Mouse (Mus musculus): Measurements from ENCODE around the gene Ints6l.

Ints6l gene

DNA sequence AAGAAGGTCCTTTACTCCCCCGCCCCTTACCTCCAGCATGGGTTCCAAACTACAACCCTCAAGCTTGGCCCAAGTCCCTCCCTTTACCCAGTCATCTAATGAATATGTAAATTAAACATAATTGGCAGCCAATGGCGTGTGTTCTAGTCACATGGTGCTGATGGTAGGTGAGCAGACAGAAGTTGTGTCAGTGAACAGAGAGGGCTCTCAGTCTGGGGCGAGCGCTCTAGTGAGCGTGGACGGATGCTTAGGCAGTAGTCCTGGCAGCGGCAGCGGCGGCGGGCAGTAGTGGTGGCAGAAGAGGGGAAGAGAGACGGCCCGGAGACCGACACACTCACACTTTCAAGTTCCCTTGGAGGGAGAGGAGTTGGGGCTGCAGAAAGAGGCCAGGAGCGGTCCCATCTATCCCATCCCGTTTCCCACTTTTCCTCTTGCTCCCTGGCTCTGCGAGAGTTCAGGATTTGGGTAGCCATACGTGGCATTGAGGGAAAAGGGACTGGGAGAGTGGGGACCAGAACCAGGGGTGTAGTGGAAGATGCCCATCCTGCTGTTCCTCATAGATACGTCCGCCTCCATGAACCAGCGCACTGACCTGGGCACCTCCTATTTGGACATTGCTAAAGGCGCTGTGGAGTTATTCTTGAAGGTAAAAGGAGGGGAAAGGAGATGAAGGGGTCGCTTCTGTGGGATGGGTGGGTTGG is at the start of gene Ints6l:
TSS of gene Ints6l (plus strand) at position 187 of the 701 bp plus-strand sequence.
- DNase-seq (ENCODE audit: low read depth, low spot score): peak; percentile 28

DNA sequence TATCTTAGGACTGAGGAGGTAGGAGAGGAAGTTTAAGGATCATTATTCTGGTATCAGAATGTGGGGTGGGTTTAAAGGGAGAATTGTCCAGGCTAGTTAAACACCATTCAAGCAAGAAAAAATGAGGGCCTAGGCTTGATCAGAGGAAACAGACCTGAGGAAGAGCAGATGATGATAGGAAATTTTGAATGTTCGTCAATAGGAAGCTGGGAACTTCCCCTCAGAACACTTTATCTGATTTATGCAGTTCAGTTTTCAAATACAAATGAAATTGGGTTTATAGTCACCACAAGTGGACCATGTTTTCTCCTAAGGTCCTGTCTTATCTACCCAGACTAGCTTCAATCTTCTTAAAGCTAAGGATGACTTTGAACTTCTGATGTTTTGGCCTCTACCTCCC is 49.2 kb upstream of the Ints6l start:
- no peak for DNase-seq (ENCODE audit: low read depth, low spot score)

DNA sequence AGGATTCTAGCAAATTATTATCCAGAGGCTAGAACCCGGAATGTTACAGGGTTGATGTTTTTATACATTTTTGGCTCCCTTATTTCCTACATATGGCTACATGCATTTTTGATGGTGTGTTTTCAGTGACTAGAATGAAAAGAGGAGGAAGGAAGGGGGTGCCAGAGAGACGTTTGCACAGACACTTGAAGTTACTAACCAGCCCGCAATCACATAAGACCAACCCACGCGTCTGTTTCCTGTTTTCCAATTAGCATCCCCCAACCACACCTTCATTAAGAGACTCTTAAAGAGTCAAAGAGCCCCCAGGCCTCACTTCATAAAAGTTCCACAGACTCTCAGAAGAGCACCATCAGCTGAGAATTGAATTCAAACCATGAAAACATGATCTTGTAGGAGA is 48.5 kb upstream of the Ints6l start:
- no peak for DNase-seq (ENCODE audit: low read depth, low spot score)

GRCm38 (mm10) chrX:56416277-56416676 is 38.4 kb upstream of the Ints6l start:
- no peak for DNase-seq (ENCODE audit: low read depth, low spot score)

GRCm38 (mm10) chrX:56417541-56417940 is 37.1 kb upstream of the Ints6l start:
- DNase-seq (ENCODE audit: low read depth, low spot score): no peak

DNA sequence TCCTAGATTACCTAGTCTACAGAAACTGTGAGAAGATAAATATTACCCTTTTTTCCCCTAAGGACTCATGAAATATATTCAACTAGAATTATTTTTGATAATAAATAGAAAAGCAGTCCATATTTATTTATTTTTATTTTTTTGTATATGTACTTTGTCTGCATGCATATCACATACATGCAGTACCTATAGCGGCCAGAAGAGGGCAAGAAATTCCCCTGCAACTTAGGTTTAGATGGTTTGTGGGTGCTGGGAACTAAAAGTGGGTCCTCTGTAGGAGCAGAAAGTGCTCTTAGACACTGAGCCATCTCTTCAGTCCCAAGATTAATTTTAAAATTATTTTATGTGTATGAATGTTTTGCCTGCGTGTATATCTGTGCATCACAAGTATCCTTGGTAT is 24.1 kb upstream of the Ints6l start:
- DNase-seq (ENCODE audit: low read depth, low spot score): no peak

GRCm38 (mm10) chrX:56435758-56436283 is 18.8 kb upstream of the Ints6l start:
- DNase-seq (ENCODE audit: low read depth, low spot score): no peak

GRCm38 (mm10) chrX:56446487-56447428 is 7.9 kb upstream of the Ints6l start:
- no peak for DNase-seq (ENCODE audit: low read depth, low spot score)

GRCm38 (mm10) chrX:56447524-56448015 is 7.1 kb upstream of the Ints6l start, which contains the start of gene Gm2174:
Gene Gm2174, plus strand, starts transcription at chrX:56447965.
- DNase-seq (ENCODE audit: low read depth, low spot score): no peak

DNA sequence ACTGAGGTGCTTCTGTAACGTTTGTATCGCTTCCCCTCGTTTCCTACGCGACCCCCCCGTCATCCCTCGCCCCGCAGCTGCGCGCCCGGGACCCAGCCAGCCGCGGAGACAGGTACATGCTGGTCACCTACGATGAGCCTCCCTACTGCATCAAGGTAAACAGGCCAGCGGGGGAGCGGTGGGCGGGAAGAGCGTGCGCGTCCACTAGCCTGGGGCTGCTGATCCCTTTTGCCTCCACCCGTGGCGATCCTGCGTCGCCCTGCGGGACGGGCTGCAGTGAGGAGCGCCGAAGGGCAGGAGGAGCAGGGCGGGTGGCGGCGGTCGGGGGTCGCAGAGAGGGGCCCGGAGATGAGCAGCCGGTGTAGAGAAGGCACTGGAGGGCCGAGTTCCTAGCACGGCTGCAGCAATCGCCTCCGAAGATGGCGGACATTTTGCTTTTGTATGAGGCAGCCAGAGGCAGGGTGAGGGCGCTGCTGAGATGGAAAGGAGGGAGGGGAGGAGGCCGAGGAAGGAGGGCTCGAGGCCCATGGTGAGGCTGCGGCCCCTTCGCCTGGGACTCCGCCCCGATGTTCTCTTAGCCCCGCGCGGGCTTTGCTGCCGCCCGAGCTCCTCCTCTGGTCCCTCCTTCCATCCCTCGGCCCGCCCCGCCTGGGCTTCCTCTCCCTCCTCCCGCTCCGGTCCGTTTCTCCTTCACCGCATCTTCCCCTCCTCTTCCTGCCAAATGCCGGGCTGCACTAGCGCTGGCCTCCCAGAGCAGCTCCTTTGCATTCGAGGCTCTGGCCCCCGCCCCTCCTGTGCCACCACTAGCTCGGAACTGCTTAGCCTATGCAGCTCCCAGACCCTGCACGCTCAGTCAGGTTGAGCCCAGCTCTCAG is 952 bp downstream of the Ints6l start:
- DNase-seq (ENCODE audit: low read depth, low spot score): peak; percentile 56

DNA sequence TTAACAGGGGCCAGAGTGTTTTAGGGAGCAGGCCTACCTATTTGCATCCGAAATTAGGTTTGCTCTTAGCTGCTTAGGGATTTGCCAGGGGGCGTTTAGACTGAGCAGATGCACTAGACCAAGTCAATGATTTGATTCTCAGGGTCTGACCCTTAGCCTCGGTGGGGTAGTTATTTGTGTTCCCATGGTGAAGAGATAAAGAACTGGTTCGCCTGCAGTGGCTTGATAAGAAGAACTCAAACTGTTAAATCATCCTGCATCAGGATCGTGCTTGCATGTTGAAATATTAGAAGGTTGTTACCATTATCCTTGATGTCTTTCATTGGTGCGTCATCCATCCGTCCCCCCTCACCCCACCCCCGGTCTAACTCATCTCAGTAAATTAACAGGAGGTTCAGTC is 1.7 kb downstream of the Ints6l start:
- DNase-seq (ENCODE audit: low read depth, low spot score): no peak

DNA sequence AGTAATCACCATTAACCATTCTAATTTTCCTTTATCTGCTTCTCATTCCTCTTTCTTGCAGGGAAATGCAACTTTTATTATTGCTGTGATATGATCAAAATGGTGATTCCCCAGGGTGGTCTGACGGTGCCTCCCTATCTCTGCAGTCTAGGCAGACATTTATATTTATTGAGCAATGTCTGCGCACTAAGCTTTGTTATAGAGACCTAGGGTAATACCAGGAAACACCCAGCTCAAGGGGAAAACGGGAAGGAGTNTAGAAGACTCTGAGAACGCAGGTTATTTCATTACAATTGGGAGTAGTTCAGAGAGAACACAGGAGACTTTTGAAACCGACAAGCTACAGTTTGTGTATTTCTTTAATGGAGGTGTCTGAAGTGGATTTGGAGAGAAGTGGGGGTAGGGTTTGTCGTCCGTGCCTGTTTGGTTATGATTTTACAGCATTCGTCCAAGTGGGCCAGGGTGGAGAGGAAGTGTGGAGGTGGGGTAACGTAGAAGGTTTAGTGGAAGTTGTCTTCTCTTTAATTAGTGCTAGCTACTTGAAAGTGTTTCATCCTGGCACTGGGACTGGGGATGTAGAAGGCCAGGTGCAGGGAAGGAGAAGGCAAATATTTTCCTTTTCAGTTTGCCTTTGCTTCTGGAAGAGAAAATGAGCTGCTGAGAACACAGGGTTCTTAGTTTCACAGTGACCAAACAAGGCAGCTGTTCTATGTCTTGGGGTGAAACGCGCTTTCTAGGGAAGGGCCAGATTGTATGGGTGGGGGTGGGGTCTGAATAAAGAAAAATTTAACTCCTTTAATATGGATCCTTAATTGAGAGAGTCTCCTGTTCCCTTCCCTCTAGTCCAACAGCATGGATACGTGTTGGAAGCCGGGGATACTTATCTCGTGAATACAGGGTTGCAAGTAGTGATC is 7.6 kb downstream of the Ints6l start:
- DNase-seq (ENCODE audit: low read depth, low spot score): no peak

DNA sequence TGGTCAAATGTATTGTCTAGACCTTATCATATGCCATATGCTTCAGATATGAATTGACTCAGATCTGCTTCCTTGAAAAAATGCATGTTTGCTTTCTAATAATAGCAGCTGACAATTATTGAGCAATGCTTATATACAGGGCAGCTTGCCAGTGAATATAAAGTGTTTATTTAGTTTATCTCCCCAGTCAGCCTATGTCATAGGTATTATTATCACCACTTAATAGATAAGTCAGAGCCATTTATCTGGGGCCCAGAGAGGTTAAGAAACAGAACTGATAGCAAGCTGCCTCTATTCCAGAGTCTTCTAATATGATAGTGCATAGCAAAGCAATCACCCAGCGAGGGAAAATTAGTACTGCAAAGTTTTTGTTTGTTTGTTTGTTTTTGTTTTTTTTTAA is 10.2 kb downstream of the Ints6l start:
- DNase-seq (ENCODE audit: low read depth, low spot score): no peak

DNA sequence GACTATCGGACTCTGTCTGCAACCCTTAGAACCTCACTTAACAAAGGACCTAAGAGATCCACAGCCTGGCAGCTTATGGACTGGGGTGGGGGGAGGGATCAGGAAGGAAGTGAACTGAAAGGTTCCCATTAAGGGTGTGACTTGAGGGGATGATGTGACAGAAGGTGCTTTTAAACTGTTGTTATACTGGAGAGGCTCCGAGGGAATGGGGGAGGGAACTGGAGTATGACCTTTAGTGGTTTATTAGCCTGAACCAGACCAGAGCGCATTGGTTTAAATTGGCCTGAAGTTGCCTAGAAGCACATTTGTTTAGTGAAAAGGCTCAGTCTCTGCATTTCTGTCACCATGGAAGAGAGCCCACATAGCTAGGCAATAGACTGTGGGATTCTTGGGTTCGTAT is 13.0 kb downstream of the Ints6l start:
- no peak for DNase-seq (ENCODE audit: low read depth, low spot score)

GRCm38 (mm10) chrX:56468422-56468821 is 13.8 kb downstream of the Ints6l start:
- no peak for DNase-seq (ENCODE audit: low read depth, low spot score)

DNA sequence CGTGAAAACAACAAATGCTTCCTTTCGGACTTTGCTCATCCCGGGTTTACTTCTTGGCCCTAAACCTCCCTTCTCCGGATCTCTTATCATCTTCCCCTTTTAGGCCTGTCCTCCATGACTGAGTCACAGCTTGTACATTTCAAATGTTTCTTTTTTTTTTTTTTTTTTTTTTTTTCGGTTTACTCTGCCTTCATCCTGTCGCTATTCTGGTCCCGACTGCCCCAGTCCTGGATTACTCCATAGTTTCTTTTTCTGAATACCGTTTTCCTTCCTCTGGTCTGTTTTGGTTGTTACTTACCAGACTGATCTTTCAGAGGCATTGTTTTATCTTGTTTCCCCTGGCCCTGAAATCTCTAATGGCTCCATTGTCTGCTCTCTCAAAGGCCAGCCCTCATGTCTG is 19.4 kb downstream of the Ints6l start:
- DNase-seq (ENCODE audit: low read depth, low spot score): no peak

GRCm38 (mm10) chrX:56477553-56477952 is 22.9 kb downstream of the Ints6l start:
- DNase-seq (ENCODE audit: low read depth, low spot score): no peak

DNA sequence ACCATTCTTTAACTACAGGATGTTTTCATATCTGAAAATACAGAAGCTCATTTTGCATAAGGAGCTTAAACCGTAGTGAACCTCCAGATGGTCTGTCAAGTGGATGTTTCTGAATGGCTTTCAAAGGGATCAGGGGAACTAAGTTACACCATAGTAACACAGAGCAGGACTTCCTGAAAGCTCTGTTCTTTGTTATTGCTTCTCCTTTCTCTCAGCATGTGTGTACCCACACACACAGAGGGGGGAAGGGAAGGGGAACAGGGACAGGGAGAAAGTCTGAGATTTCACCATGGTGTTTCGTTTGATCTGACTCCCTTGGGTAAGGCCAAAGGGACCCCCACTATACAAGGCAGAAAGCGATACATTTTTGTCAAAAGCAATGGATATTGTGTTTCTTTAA is 27.2 kb downstream of the Ints6l start:
- no peak for DNase-seq (ENCODE audit: low read depth, low spot score)

DNA sequence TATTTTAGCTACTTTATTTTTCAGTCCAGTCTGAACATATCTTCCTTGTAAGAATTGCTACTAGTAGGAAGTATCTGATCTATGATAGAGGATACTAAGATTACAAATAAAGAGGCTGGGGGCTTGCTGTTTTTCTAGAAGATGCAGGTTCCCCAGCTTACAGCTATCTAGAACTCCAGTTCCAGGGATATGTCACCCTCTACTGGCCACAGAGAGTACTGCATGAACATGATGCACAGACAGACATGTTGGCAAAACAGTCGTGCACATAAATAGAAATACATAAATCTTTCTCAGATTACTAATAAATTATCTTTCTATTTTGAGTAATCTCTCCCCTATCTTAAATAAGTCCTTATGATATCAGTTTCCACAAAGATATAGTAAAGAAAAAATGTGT is 35.1 kb downstream of the Ints6l start:
- peak; percentile 9 for DNase-seq (ENCODE audit: low read depth, low spot score)

- no peak for DNase-seq (ENCODE audit: low read depth, low spot score)
Measured at GRCm38 (mm10) chrX:56497241-56497640, 42.6 kb downstream of the Ints6l start.
